Mouse (Mus musculus): ENCODE measurements around the gene Dpep3.
A peak's percentile ranks its signal among the peaks of the same experiment; 100 is the strongest.

Dpep3 gene

DNA sequence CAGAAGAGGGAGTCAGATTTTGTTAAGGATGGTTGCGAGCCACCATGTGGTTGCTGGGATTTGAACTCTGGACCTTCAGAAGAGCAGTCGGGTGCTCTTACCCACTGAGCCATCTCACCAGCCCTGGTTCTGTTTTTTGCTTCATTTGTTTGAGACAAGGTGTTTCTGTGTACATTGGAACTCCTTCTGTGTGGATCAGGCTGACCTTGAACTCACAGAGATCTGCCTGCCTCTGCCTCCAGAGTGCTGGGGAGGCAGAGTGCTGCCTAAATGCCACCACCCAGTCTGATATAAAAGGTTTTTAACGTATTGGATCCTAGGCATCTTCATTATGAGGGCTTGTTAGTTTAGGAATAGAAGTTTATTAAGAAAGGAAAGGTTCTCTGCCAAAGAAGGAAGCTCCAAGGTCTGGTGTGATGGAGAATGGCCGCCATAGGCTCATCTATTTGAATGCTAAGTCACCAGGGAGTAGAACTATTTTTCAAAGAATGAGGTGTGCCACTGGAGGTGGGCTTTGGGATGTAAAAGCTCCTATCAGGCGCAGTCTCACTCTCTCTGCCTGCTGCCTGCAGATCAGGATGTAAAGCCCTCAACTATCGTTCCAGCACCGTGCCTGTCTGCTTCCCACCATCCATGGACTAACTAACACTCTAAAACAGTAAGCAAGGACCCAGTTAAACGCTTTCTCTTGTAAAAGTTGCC, 8.1 kb downstream of the Dpep3 start:
- DNase-seq, result no peak

DNA sequence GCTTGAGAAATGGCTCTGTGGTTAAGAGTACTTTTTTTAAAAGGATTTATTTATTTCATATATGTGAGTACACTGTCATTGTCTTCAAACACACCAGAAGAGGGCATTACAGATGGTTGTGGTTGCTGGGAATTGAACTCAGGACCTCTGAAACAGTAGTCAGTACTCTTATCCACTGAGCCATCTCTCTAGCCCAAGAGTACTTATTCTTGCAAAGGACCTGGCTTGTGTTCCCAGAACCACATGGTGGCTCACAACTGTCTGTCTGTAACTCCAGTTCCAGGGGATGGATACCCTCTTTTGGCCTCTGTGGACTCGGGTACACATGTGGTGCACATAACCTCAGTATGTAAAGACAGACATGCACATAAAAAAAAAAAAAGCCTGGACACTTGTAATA, 9.9 kb downstream of the Dpep3 start:
- no peak for DNase-seq

DNA sequence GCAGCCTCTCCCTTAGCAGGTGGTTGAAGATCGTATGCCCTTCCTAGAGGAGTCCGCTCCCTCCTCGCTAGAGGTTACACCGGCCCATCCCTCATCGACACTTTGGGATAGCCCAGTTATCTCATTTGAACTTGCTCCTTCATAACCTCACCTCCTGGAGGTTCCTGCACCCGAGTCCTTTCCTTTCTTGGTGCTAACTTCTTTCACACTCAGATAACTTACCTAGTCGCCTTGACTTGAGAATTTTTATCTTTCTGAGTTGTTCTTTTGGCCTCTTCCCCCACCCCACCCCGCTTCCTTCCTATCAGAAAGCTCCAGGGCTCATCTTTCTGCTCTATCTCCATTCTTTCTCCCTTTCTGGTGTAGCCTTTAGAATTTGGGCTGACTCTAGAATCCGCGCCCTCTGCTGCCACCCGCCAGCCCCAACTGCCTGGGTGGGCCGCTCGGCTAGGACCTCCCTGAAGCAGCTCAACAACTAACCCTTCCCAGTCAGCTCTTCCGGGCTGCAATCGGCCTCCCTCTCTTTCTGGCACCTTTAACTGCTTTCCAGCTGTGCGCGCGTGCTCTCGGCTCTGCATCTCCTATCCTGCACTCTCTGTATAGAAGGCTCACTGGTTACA, 12.4 kb downstream of the Dpep3 start:
- DNase-seq, result no peak

DNA sequence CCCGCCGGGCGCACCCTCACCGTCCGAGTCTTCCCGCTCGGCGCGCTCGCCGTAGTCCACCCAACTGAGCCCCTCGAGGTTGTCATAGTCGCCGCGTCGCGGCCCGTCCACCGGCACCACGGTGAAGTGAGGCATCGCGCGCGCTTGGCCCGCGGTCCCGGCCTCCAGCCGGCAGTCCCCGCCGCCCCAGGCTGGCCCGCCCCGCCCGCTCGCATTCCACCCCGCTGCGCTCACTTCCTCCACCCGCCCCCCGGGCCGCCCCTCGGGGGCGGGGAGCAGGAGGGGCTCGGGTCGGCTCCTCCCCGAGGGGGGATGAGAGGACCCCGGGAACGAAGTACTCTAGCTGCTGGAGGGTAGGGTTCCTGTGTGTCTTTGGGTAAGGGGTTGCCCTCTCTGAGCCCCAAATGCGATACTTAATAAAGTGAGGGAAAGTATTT, 13.3 kb downstream of the Dpep3 start, which contains the start of gene Slc12a4:
TSS of gene Slc12a4 (minus strand) at position 193 of the 437 bp plus-strand sequence.
- DNase-seq, result no peak

DNA sequence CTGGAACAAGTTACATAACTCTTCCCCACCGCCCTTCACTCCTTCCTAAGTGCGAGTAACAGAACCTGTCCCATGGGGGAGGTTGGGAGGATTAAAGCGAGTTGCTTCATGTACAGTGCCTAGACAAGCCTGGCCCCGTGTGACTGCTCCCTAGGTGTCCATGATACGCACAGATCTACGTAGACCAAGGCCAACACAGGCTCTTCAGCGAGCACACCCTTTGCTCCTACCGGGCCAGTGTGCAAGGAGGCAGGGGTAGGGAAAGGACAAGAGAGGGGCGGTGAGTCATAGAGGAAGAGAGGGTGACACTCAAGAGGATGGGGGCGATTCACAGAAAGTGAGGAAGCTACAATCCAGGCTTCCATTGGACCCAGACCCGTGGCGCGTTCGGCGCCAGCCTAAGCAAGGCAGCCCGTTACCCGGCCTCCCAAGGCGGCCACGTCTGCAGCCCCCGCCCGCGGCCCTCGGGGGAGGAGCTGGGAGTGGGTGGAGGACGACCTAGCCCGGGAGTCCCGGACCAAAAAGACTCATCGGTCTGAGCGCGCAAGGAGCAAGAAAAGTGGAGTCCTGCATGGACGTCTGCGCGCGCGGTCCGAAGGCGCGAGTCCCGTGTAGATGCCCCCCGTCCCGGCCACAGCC, 13.8 kb downstream of the Dpep3 start:
- no peak for DNase-seq

DNA sequence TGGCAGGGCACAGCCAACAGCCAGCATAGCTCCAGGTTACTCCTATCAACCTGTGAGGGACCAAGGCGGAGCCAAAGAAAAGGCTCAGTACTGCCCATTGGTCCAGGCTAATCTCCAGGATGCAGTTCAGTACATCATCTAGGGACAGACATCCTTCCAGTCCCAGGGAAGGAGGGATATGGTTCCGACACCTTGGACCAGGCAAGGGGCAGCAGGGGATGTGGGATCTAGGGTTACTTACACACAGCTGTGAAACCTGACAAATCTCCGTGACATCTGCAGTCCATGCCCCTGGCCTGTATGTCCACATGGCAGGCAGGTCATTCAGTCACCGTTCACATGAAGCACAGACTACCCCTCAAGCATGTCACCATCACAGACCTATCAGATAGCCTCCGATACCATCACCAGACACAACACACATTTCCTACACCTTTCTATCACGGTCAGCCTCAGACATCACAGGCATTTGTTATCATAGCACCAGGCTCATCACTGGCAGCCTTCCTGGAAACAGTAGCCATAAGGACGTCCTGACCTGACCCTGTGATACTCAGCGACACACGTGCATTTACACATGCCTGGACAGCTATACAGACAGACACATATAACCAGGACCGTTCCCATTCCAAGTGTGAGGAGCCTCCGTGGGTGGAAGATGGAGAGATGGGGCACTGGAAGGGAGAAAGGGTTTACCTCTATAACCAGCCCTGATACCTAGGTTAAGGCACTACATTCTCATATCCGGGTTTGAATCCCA, 14.5 kb downstream of the Dpep3 start:
- DNase-seq, result no peak

DNA sequence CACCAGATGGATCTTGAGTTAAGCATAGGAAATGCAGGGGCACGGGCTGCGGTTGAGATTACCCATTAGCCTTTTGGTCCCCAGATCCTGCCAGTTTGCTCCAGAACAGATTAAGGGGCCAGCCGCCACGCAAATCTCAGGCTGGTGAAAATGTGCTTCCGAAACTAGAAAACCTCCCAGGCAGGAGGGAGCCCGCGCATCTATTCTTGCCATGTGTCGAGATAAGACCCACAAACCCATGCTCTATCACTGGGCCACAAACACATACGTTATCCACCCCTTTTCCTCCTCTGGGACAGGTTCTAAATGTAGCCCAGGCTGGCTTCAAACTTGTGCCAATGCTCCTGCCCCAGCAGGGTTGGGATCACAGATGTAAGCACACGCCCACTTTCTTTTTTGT, 17.7 kb downstream of the Dpep3 start:
- no peak for DNase-seq

DNA sequence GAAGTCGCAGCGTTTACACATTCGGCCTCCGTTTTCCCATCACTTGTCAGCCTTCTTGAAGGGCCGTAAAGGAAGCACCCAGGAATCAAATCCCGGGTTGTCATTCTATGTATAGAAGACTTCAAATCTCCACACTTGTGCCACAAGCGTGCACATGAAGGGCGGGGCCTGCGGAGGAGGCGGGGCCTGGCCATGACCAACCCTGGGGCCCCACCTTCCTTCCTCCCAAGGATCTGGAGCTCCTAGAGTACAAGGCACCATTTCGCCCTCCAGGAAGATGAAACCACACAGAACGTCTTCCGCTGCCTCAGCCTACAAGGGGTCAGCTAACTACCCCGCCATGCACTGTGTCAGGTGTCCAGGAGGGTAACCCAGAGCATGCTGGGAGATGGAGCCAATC, 18.1 kb downstream of the Dpep3 start:
- no peak for DNase-seq

DNA sequence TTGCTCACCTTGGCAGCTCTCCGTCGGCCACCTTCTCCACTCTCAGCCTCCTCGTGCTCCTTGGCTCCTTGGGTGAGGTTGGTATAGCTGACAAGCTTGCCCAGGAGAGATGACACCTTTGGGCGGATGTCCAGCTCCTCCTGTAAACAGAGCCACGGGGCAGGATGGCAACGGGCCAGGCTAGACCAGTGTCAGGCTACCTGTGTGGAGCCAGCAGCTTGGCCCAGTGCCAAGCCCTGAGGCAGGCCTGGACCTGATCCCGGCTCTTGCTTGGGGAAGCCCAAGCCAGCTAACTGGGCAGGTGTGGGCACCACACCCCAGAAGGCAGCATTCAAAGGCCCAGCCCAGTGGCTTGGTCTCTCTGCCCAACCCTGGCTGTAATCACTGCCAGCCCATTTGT, 19.9 kb downstream of the Dpep3 start:
- DNase-seq, result peak; percentile 87

DNA sequence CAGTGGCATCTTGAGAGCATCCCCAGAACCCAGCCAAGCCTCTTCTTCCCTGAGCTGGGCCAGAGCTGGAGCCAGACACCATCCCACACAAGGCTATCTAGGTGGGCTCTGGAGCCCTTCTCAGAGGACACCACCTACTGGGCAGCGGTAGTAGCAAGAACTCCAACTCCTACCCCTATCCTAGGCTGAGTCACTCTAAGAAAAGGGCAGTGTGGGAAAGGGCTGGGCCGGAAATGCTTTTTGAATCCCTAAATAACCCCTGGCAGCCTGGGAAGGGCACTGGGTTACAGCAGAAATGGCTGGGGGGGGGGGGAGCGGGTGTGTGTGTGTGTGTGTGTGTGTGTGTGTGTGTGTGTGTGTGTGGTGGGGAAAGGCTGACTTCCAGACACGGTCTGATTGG, 21.4 kb downstream of the Dpep3 start:
- DNase-seq, result no peak

DNA sequence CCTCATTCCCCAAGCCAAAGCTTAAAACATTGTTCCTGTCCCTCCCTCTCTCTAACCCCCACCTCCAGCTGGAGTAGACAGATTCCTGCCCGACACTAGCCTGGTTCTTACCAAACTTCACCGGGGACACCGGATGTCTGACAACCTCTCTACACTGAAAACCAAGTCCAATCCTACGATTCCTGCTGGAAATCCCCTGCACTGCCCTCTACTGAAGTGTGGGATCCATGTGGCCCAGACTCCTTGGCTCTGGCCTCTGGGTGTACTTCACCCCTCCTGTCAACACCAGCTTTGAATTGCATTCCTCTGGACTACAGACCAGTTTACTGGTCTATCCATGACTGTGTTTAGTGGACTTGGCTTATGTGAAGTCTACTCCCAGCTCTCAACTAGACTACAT, 22.7 kb downstream of the Dpep3 start:
- DNase-seq, result no peak

DNA sequence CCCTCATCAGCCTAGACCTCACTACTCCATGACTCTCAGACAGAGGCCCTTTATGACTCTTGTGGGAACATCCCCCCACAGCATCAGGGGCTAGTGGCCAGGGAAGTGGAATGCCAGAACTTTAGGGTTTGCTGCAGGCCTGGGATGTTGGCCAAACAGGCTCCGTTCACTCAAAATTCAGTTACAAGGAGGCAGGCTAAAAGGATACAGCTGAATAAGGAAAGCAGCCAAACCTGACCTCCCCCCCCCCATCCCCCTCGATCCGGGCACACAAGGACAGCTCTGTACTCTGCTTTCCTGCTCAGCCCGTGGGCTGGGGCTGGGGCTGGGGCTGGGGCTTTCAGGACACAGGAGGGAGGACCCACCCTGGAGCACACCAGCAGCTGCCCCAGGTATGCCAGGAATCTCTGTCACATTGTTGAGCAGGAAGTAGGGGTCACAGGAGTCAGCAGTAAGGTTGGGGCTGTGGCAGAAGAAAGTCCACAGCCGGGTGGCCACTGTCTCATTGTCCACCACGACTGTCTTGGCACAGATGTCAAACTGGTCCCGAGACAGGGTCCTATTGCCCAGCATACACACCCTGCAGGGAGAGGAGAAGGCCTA, 28.1 kb downstream of the Dpep3 start:
- peak; percentile 56 for DNase-seq

DNA sequence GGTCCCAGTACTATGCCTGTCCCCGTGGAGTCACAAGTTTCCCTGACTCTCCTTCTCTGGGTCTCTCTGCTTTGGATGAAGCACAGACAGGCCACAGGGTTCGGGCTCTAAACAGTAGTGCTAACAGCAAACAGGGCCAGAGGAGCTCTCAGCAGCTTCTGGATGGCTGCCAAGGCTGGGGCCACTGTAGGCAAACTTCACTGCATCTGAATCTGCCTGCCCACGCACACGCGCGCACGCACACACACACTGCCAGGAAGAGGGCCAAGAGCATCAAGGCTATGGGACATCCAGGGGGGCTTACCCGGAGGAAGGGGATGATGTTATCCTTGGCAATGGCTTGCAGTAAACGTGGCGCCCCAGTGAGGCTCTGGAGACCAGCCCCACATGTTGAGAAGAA, 29.9 kb downstream of the Dpep3 start:
- peak; percentile 33 for DNase-seq

DNA sequence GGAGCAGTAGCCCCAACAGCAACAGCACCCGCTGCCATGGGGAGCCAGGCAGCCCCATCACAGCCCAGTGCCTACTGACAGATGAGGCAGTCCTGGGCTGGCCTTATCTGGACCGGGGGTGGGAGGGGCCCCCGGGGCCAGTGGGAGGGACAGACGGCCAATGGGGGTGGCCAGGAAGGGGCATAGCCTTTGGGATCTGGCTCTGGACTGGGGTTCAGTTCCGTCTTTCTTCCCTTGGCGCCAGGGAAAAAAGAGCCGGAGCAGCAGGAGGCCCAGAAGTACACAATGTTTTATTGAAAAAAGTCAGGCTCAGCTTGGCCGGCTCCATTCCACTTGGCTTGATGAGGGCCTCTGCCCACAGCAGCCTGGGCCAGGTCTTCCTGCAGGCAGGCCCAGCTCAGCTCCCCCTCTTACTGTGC, 35.9 kb downstream of the Dpep3 start, which contains the start of gene Lcat:
TSS of gene Lcat (minus strand) at position 62 of the 419 bp plus-strand sequence.
- DNase-seq, result peak; percentile 56

DNA sequence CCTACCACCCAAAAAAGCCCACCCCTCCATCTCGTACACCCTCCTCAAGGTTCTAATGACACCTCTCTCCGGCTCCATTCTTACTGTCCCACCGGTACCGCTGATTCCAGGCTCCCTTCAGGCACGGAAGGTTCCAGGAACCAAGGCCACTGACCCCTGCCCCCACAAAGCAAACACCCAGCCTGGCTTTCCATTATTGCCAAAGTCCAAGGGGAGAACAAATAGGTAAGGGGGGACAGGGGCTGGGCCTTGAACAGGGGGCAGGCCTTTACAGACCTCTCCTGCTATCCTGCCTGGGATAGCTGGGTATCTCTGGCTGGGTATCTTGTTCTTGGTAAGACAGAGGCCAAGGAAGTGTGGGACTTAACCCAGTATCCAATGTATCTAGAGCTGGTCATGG, 36.7 kb downstream of the Dpep3 start:
- no peak for DNase-seq

DNA sequence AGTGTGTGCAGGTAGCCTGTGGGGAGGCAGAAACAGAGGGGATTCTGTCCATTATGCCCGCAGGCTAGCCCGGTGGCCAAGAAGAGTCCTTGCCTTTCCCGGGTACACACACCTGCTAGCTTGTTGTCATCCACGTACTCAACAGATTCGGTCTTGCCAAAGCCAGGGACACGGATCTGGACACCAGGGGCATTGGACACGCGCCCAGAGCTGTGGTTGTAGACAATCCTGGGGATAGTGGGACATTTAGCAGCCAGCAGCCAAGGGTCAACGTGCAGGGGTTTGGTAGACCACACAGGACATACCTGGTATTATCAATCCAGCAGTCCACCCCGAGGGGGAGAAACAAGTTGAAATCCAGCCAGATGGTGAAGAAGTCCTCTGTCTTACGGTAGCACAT, 37.2 kb downstream of the Dpep3 start:
- no peak for DNase-seq

DNA sequence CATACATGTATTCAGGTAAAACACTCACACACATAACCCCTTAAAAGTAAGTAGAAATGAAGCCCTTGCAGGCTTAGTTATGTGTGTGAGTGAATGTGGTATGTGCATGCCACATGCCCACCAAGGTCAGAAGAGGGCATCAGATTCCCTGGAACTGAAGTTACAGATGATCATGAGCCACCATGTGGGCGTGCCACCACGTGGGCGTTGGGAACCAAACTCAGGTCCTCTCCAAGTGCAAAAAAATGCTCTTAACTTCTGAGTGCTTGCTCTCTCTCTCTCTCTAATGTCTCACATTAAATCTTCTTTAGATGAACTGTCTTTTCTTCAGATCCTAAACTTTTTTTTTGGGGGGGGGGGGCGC, 40.9 kb downstream of the Dpep3 start, which contains the start of gene Psmb10:
TSS of gene Psmb10 (minus strand) at position 139 of the 364 bp plus-strand sequence.
- DNase-seq, result peak; percentile 38

DNA sequence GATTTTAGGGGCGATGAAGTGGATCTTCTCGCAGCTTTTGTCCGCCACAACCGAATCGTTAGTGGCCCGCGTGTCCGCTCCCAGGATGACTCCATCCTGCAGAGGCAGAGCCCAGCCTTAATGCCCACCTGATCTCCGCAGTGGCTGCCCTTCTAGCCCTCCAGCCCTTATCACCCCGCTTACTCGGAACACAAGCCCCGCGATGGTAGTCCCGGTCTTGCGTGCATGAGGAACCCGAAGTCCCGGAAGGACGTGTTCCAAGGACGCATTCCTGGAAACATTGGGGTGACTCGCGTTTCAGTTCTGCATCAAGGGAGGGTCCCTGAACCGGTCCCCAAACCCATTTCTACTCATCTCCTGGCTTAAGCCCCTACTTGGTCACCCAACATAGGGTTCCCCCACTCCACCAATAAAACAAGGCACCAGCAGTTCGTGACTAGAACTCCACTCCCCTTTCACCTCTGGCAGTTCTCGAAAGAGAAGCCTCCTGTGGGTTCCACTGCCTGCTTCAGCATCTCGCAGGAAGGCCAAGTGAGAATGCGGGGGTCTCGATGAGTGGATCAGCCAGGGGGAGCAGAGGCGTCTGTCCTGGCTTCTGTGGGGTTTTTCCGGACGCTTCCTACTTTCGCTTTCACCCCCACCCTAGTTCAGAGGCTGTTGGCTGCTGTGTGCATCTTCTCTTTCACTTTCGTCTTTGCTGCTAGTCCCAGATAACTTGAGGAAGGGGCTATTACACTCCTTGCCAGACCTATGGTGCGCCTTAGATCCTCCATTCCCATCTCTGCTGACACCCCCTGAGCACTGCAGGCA, 41.5 kb downstream of the Dpep3 start:
- DNase-seq, result peak; percentile 64

DNA sequence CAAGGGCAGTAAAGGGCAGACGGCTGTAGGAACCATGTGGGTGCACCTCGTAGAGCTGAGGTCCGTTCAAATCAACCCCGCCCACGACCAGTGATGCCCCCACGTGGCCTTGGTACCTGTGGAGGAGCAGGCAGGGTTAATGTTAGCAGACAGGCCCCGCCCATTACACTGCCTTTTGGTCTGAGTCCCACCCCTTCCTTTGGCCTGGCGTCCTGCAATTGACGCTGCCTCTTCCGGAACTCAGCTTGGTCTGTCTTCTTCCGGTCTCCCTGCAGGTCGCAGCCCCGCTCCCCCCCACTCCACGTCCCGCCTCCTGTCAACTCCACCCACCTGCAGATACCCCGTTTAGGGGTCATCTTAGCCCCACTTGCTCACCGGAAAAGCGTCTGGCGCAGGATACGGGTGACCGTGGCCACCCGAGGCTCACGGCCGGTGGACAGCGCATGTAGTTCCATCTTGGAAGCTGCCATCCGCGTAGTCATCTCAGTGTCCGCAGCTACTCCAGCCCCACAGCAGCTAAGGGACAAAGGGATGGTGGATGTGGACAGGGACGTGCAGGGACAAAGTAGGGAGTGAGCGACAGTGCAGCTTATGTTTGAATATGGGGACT, 42.3 kb downstream of the Dpep3 start:
- DNase-seq, result peak; percentile 94

DNA sequence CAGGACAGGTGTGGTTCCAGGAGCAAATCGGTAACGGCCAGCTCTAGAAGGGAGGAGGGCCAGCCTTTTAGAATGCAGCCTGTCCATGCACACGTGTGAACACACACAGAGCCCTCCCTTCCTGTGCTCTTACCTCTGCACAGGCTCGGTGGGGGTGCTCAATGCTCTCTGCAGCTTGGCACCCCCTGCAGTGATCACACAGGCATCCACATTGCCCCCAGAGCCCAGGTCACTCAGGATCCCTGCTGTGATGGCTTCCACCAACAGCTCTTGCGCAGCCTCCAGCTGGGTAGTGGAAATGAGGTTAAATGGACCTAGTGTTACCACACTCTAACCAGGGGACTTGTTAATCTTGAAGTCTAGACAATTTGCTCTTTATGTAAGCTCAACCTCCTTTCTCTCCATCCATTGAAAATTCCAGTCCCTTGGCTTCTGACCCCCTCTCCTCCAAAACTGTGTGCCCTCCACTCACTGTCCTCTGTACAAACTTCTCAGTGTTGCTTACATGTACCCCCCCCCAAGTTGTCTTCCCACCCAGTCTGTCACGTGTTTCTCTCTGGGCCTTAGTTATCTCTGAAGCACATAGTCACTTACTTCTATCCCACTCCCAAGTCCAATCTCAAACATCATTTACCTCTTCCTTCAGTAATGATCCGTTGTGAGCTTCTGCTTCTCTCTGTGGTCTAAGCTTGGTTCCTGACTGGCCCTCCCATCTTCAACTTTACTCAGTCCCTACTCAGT, 43.2 kb downstream of the Dpep3 start:
- peak; percentile 53 for DNase-seq

DNA sequence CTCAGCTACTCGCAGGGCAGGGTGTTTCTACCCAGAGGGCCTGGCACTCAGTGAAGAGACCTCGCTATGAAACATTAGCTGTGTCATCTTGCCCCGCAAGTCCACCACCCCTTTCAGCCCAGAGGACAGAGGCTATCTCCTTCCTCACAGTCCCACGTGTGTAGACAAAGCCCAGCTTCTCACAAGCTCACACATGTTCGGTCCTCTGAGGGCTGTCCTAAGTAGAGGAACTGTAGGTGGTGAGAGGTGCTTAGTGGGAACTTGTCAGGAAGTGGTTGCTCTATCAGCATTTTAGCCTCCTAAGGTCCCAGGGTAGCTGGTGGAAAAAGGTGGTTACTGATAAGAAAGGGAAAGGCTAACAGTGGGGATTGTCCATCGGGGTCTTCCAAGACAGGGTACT, 44.1 kb downstream of the Dpep3 start:
- no peak for DNase-seq
